Mouse (Mus musculus): ENCODE data around the gene Ccpg1os.

- TF ChIP-seq CTCF (IDR thresholded peaks at IDR 0.05; ENCODE audit: control insufficient read depth, insufficient read depth, low read length) = no peak
- TF ChIP-seq POLR2A (IDR thresholded peaks at IDR 0.05; ENCODE audit: borderline replicate concordance, control insufficient read depth, low read depth, low read length) = no peak
Observed at GRCm38 (mm10) chr9:73033406-73033805, 48.2 kb upstream of the Ccpg1os start.

All from bone marrow, adult 2 months (tissue).